Mouse (Mus musculus) activated CD4-positive, CD25-positive, alpha-beta regulatory T cell, adult 4 months (primary cell): Measurements from ENCODE around the gene Sowahc. TPM values are rescaled to one million over a fixed set of nuclear protein-coding genes. Genes with fewer than 3 reads are reported as not detected.

Experiments used
- ATAC-seq: one replicate; pipeline ENCODE4 v1.8.0; 2017
- polyA plus RNA-seq, 2 experiments: library from polyadenylated mRNA; unstranded; fragments of 100-300 nt; shearing (Covaris generic); gene quantifications; one replicate each; pipeline ENCODE4 v1.2.1; 2017

Sowahc gene
- polyA plus RNA-seq, 2 experiments from 2014 or later = 0.46 to 0.91 TPM

- no peak for ATAC-seq
These were observed 34.8 kb downstream of the Sowahc start for GRCm38 (mm10) chr10:59256533-59256932.

DNA sequence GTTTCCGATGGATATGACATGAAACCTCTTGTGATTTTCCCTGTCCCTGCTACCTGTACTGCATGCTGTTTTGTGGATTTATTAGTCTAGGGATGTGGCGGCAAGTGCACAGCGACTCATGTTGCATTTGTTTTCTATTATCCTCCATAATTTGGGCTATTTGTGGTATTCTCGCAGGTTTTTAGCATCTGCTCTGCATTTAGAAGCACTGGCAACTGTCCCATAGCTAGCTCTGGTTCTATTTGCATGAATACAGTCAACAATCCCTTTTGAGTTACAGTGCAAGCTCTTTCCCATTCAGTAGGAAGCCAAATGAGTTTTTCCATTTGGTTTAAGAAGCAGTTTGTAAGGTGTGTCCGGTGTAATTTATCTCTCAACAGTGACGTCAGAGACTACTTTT lies 37.8 kb downstream of the Sowahc start:
- ATAC-seq = no peak

DNA sequence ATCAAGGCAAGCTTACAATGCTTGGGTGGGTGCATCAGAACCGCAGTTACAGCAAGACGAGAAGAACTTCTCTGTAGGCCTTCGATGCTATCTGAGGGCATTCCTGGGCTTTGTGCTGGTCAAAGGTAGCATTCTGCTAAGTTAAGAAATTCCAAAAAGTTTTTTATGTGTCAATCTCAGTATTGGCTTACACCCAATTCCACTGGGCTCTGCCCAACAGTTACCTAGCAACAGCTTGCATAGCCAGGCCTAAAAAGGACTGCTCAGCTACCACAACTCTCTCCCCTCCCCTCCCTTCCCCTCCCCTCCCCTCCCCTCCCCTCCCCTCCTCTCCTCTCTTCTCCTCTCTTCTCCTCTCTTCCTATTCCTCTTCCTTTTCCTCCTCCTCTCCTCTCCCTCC lies 39.9 kb downstream of the Sowahc start:
- ATAC-seq = no peak

GRCm38 (mm10) chr10:59262021-59262420 lies 40.3 kb downstream of the Sowahc start:
- no peak for ATAC-seq

GRCm38 (mm10) chr10:59262979-59263378 lies 41.2 kb downstream of the Sowahc start:
- ATAC-seq = no peak

DNA sequence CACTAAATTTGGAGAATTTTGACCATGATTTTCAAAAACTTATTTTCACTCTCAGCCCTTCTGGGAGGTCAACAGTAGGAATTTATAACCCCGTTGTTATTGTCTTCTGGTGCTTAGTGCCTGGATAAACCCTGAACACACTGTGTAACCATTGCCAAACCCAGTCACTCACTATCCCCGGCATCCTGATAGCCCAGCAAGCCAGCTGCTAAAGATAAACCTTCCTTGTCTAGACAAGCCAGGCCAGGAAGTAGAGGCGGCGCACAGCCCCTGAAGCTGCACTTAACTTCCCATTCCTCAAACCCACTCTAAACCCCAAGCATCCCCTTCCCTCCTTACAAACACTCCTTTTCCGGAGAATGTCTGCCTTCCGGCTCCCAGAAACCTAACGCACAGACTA lies 43.3 kb downstream of the Sowahc start:
- ATAC-seq = no peak

GRCm38 (mm10) chr10:59265674-59266073 lies 43.9 kb downstream of the Sowahc start:
- ATAC-seq = no peak

GRCm38 (mm10) chr10:59266097-59266496 lies 44.3 kb downstream of the Sowahc start:
- no peak for ATAC-seq

GRCm38 (mm10) chr10:59267275-59267674 lies 45.5 kb downstream of the Sowahc start:
- ATAC-seq = no peak

- no peak for ATAC-seq
These were observed 46.4 kb downstream of the Sowahc start for GRCm38 (mm10) chr10:59268109-59268508.

GRCm38 (mm10) chr10:59268754-59269153 lies 47.0 kb downstream of the Sowahc start:
- ATAC-seq = no peak

DNA sequence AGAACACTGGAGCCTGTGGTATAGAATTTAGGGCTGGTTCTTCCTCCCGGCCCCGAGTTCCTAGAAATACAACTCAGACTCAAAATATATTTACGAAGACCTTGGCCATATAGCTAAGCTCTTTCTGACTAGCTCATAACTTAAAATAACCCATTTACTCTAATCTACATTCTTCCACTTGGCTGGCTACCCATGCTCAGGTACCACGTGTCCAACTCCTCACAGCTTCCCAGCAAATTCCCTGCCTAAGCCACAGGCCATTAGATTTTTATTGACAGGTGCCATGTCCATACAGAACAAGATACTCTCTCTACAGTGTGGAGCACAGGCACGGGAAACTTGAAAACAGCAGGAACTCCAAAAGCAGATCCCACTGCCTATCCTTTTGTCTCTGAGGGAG lies 54.0 kb downstream of the Sowahc start:
- no peak for ATAC-seq

Other genes with a start within 250 kb of the Sowahc start
- 1 to 10 TPM; 2.9 to 3.1 TPM for gene Sept10, start 106 bp upstream of the Sowahc start, polyA plus RNA-seq
- gene P4ha1, start 101.3 kb downstream of the Sowahc start, polyA plus RNA-seq = 10 to 100 TPM; 36.8 to 37.7 TPM
- gene Gm10273, start 173.7 kb downstream of the Sowahc start, polyA plus RNA-seq = 10 to 100 TPM; 37.3 to 71.3 TPM
- not detected for gene Pla2g12b, start 181.7 kb downstream of the Sowahc start, polyA plus RNA-seq
- gene Oit3, start 219.8 kb downstream of the Sowahc start, polyA plus RNA-seq = not detected